Mouse (Mus musculus): ENCODE measurements around the gene Prelp. TPM values are rescaled to one million over a fixed set of nuclear protein-coding genes. Genes with fewer than 3 reads are reported as not detected.

Gene Prelp
- total RNA-seq, 2 experiments from 2014 or later: 16.3 to 20.0 TPM

DNA sequence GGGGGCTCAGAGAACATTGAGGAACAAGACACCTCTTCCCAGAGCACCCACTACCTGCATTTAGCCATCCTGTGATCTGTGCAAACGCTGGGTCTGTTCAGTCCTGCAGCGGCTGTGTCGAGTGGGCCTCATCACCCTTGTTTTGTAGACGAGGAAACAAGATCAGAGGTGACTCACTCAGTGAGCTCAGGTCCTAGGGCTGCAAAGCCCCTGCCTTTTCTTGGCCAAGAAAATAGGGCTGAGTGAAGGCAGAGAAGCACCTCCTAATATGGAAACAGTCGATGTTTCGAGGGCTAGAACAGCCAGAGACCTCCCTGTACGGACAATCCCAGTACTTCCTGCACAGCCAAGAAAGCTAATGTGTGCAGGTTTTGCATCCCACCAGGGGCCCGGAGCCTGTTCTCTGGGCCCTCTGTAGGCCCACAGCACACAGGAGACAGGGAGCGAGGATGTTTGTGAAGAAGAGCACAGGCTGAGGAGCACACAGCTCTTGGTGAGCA, 22.1 kb downstream of the Prelp start:
- DNase-seq: no peak

- no peak for DNase-seq
These were observed 23.9 kb downstream of the Prelp start for GRCm38 (mm10) chr1:133897293-133897692.

DNA sequence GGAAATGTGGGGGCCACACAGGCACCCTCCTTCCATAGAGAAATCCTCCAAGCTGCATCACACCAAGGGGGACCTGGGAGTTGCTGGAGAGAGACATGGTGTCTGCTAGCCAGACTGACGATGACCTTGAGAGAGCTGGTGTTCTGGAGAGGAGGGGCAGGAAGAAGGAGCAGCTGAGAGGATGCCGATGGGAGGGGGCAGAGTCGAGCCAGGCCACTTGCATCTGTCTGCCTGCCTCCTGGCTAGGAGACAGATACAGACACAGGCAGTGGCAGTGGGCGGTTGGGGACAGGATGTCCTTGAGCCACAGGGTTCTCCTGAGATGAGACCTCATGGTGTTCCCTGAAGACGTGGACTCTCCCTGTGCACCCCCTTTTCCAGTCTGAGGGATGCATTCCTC, 29.7 kb downstream of the Prelp start:
- peak; percentile 36 for DNase-seq

DNA sequence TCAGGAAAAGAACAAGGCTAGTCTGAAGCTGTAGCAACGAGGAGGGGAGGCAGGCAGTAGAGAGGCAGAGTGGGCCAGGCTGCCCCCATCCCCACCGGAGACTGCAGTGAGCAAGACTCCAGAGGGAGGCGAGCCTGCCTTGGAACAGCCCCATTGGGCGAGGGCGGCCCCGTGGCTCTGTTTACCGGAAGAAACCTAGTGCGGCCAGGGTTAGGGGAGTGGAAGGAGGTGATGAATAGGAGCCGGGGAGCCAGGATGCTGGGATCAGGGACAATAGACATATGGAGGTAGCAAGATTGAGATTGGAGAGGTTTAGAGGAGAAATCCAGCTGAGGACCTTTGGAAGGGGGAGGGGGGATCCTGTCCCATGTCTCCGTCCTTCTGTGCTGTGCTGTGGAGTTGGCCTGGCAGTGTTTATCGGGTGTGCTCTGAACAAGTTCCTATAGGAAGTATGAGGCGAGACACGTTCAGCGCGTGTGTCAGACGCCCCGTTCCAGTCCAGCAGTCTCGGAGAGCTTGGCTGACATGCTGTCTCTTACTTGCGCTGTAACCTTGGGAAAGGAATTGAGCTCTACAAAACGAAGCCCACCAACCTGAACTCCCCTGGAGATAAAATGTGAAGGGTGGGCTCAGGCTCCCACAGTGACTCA, 31.1 kb downstream of the Prelp start:
- no peak for DNase-seq

- DNase-seq: no peak
These were observed 33.5 kb downstream of the Prelp start for GRCm38 (mm10) chr1:133887538-133888250.

DNA sequence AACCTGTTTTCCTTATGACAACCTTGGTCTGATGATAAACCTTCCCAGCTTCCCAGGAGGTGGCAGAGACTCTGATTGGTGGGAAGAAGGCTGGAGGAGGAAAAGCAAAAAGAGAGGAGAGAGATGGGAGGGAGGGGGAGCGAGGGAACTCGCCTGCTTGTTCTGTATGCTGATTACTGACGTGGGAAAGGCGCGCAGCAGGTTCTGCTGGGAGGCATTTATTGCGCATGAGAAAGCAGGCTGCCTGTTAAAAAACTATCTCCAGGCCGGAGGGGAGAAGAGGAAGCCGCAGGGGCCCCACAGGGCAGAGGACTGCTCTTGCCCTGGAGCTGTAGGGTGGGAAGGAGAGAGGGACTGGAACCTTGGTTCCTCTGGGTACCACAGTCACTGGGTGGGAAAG, 34.2 kb downstream of the Prelp start:
- no peak for DNase-seq

- no peak for DNase-seq
These were observed 34.8 kb downstream of the Prelp start for GRCm38 (mm10) chr1:133886431-133886830.

DNA sequence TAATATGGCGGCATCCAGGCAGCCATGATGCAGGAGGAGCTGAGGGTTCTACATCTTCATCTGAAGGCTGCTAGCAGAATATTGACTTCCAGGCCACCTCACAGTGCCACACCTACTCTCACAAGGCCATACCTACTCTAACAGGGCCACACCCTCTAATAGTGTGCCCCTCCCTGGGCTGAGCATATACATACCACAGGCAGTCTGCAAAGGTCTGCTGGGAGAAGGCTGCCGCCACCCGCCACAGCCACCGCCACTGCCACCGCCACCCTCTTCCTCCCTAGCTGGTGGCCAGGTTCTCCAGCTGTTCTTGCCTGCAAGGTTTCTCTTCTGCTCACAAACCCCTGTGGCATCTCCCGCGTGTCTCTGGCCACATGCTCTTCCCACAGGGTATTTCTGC, 35.4 kb downstream of the Prelp start:
- DNase-seq: no peak

DNA sequence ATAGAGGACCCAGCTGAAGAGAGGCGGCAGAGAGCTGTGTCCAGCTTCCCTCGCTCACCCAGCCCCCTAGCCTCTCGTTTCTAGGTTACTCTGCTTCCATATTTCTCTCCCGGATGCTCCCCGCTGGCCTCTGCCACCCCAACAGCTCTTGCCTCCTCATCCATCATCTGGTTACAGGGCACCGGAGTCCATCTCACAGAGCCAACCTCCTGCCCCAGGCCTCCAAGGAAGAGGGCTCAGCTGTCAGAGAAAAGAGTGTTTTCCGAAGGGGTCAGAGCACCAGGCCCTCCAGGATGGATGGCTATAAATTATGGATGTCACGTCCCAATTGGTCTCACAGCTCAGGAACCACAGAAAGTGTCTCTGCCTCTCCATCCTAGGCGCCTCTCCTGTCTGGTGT, 36.5 kb downstream of the Prelp start:
- DNase-seq: no peak

DNA sequence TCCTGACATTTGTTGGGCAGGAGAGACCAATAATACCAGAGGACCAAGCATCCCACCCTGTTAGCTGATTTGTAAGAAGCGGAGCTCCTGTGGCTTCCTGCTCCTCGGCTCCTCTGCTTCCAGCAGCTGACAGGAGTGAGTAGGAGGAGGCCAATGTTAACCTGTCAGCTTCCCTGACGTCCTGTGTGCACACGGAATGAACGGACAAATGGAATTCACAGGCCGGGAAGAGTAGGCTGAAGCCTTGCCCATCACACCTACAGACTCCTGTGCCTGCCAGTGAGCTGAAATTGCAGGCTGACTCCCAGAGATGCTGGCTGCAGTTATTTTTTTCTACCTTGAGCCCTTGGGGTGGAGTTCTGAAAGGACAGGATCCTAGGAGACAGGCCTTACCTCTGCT, 37.1 kb downstream of the Prelp start:
- no peak for DNase-seq

DNA sequence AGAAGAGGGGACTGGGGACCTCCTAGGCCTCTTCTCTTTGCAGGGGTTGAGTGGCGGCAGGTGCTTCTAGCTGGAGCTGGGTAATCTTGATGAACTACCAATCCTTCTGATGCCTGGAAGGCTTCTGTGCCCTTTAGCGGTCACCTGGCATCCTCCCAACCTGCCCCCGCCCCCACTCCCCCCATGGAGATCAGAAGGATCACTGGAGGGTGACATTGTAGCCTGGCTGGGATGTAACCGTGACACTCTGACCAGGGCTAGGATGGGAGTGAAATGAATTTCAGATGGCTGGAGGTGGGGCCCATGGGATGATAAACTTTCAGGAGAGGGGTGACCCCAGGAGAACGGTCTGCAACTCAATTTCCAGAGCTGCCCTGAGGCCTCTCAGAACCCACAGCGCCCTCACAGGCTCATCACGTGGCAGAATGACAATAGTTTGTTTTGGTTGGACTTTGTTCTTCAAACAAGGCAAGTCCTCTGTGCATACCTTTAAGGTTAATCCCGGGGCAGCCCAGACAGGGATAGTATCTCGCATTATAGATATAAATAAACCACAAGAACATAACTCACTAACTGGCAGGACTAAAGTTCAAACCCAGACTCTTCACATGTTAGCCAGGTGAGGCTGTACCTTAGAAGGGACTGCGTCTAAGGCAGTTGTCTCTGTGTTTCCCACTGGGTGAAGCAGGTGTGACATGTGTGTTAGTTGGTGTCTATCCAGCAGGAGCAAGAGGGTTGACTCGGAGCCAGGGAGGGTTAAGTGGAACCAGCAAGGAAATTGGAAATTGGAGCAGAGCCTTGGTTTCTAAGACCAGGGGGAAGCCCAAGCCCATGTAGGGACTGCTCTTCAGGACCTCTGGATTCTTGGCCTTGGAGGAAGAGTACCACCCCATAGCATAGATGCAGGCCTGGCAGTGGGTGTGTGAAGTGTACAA, 38.7 kb downstream of the Prelp start:
- DNase-seq: no peak

- DNase-seq: no peak
These were observed 39.4 kb downstream of the Prelp start for GRCm38 (mm10) chr1:133881813-133882212.

- no peak for DNase-seq
These were observed 42.3 kb downstream of the Prelp start for GRCm38 (mm10) chr1:133878825-133879423.

GRCm38 (mm10) chr1:133876936-133877335, 44.3 kb downstream of the Prelp start:
- DNase-seq: no peak

DNA sequence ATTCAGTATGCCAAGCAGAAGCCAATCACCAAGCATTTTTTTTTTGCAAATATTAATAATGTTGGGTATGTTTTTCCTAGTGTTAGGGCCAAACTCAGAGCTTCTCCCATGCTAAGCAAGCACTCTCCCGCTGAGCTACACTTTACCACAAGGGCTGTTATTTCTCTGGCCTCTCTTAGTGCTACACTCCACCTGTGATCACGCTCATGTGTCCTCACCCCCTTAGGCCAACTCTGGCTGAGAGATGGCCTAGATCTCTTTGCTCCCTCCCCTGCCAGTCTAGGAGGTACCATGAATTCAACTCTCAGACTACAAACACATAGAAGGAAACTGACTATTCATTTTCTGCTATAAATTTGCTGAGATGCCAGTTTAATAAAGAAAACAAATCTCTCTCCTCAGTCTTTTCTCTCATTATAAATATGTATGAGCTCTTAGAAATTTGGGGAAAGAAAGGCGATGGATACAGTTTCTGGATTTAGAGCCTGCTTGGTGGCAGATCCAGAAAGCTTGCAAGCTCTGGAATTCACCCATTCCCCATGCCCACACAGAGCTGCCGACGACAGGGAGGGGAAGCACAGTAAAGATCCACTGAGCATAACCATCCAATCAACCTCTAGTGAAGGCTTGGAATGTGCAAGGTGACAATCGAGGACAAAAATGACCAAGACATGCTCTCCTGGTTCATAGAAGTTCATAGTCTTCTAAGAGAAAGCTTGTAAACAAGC, 48.0 kb downstream of the Prelp start:
- DNase-seq: no peak

DNA sequence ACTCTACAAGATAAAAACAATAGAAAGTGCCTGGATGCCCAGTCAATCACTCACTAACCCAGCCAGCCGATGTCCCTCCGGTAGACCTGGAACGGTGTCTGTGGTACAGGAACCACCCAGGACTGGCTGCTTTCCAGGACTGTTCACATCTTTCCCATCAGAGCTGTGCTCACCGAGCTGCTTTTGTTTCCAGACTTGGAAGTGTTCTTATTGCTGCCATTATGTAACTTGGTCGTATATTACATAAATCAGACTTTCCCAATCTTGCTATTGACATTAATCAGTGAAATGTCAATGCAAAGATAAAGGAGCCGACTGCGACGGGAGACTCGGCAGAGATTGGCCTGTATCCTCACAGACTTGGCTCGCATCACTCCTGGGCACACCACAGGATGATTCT, 50.0 kb downstream of the Prelp start:
- no peak for DNase-seq

GRCm38 (mm10) chr1:133869221-133869620, 52.0 kb downstream of the Prelp start:
- DNase-seq: no peak

- no peak for DNase-seq
These were observed 57.8 kb downstream of the Prelp start for GRCm38 (mm10) chr1:133863257-133863997.

- no peak for DNase-seq
These were observed 60.2 kb downstream of the Prelp start for GRCm38 (mm10) chr1:133861028-133861427.
